Mouse (Mus musculus) G1E (cell line): Measurements from ENCODE around the gene Ppara.

ENCODE experiments used
- CTCF ChIP-seq: IDR thresholded peaks from 2 replicates; pipeline ENCODE4 v1.5.1; 2012; ENCODE audit warnings: low read depth, low read length, inconsistent platforms, mixed read lengths
- GATA1 ChIP-seq: IDR thresholded peaks from 2 replicates; pipeline ENCODE4 v1.6.1; 2012; ENCODE audit warnings: borderline replicate concordance, low read length, inconsistent platforms, mixed read lengths

- TF ChIP-seq GATA1 = no peak
- no peak for TF ChIP-seq CTCF
These were observed 56.7 kb downstream of the Ppara start for GRCm38 (mm10) chr15:85791449-85791848.
